Mouse (Mus musculus) cerebellum, postnatal 25 days (tissue): ENCODE data around the gene Eif5b.
"Not testable (repeated sequence)": the region's sequence is repeated elsewhere in the genome, so short reads cannot be mapped to it uniquely, and the experiment has no call there.

Source experiments
- DNase-seq, 2 experiments: peaks; one replicate each; pipeline ENCODE4 v3.0.0; 2021; ENCODE audit warnings: mixed read lengths in 2 of 2

Gene Eif5b

GRCm38 (mm10) chr1:37997867-37998266, at the start of gene Eif5b, which contains the start of gene Txndc9:
Gene Eif5b (plus strand): TSS chr1:37998010.
Gene Txndc9 (minus strand): TSS chr1:37997893.
- DNase-seq = peak; percentile 96 to 98

- DNase-seq = no peak
Observed at GRCm38 (mm10) chr1:37948906-37949305, 48.9 kb upstream of the Eif5b start.

- no peak for DNase-seq
Observed at GRCm38 (mm10) chr1:37954786-37955185, 43.0 kb upstream of the Eif5b start.

- DNase-seq = no peak
Observed at GRCm38 (mm10) chr1:37955251-37955650, 42.6 kb upstream of the Eif5b start.

- DNase-seq = no peak
Observed at GRCm38 (mm10) chr1:37956690-37957431, 40.9 kb upstream of the Eif5b start.

GRCm38 (mm10) chr1:37957659-37958058, 40.2 kb upstream of the Eif5b start, which contains the start of gene Lyg1:
Gene Lyg1 (minus strand): TSS chr1:37957759.
- no peak for DNase-seq

- DNase-seq = no peak
Observed at GRCm38 (mm10) chr1:37958516-37958915, 39.3 kb upstream of the Eif5b start.

- DNase-seq = peak; percentile 24 to 54
Observed at GRCm38 (mm10) chr1:37959486-37959885, 38.3 kb upstream of the Eif5b start.

- no peak for DNase-seq
Observed at GRCm38 (mm10) chr1:37965571-37965970, 32.2 kb upstream of the Eif5b start.

GRCm38 (mm10) chr1:37968746-37969145, 29.1 kb upstream of the Eif5b start:
- DNase-seq = no peak

GRCm38 (mm10) chr1:37971520-37971919, 26.3 kb upstream of the Eif5b start:
- DNase-seq = no peak

GRCm38 (mm10) chr1:37976666-37977065, 21.1 kb upstream of the Eif5b start:
- not testable (repeated sequence) for DNase-seq

- no peak for DNase-seq
Observed at GRCm38 (mm10) chr1:37977303-37977702, 20.5 kb upstream of the Eif5b start.

GRCm38 (mm10) chr1:37984326-37984725, 13.5 kb upstream of the Eif5b start:
- no peak for DNase-seq

- peak; percentile 37 to 50 for DNase-seq
Observed at GRCm38 (mm10) chr1:37985764-37986323, 12.0 kb upstream of the Eif5b start.

- DNase-seq = no peak
Observed at GRCm38 (mm10) chr1:37987856-37988255, 10.0 kb upstream of the Eif5b start.

- DNase-seq = no peak
Observed at GRCm38 (mm10) chr1:37996226-37996625, 1.6 kb upstream of the Eif5b start.

- peak; percentile 96 to 97 for DNase-seq
Observed at GRCm38 (mm10) chr1:37996877-37997484, 829 bp upstream of the Eif5b start.

- no peak for DNase-seq
Observed at GRCm38 (mm10) chr1:37998371-37999199, 775 bp downstream of the Eif5b start.

GRCm38 (mm10) chr1:37999552-37999951, 1.7 kb downstream of the Eif5b start:
- DNase-seq = no peak

- no peak for DNase-seq
Observed at GRCm38 (mm10) chr1:38000844-38001243, 3.0 kb downstream of the Eif5b start.

GRCm38 (mm10) chr1:38001956-38002355, 4.1 kb downstream of the Eif5b start:
- no peak for DNase-seq

GRCm38 (mm10) chr1:38003046-38003445, 5.2 kb downstream of the Eif5b start:
- DNase-seq = no peak
